Mouse (Mus musculus): ENCODE data around the gene BC029722.

Gene BC029722

GRCm38 (mm10) chr2:155818596-155819391 lies 432 bp downstream of the BC029722 start:
- DNase-seq (ENCODE audit: inconsistent ontology term): peak; percentile 97

DNA sequence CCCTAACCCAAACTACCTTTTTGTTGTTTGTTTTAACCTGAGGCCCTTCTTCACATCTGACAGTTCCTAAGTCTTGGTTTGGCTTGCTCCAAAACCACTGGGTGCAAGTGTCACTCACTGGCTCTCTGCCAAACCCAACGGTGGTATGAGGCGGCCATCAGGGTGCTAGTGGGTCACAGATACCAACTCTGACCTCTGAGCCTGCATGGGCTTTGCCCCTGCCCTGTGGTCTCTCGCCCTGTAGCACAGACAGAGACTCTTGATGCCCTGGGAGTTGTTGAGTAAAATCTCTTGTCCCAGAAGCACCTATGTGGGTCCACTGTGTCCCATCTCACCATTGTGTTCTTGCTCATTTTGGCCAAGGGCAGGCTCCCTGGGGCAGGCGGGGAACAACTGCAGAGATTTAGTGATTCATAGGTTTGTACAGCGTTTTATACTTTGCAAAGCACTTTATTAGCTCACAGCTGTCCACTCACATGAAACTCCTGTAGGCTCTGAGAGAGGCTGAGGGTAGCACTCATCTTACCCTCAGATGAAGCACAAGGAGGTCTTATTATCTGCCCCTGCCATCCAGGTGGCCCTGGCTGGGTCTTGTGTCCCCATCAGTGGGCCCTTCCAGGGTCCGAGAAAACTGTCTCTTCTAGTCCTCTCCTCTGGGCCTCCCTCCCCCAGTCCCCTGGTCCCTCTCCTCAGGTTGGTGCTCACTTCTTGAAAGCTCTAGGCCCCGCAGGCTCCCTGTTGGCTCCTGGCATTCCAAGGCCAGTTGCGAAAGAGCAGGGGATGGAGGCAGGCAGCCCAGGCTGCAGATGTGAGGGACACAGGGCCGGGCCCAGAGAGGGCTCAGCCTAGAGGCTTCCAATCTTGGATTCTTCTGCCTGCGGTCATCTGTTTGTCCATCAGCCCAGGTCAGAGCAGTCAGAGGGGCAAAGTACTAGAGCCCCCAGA lies 1.7 kb downstream of the BC029722 start:
- DNase-seq (ENCODE audit: inconsistent ontology term): peak; percentile 42

DNA sequence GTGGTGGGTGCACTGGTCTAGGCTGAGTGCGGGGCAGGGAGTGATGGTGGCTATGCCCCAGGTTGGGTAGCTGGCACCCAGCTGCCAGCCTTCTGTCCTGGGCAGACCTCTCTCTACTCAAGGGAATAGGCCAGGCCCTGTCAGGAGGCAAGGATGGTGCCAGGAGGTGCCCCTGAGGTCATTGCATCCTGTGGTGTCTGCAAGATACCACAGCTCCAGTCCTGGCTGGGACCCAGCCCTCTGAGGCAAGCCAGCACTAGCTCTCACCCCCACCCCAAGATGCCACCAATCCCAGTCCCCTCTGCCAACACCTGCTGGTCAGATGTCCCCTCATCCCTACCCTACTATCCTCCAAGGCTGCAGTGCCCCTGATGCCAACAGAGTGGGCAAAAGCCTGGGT lies 3.0 kb downstream of the BC029722 start:
- no peak for DNase-seq (ENCODE audit: inconsistent ontology term)

GRCm38 (mm10) chr2:155814829-155815228 lies 4.4 kb downstream of the BC029722 start:
- no peak for DNase-seq (ENCODE audit: inconsistent ontology term)

DNA sequence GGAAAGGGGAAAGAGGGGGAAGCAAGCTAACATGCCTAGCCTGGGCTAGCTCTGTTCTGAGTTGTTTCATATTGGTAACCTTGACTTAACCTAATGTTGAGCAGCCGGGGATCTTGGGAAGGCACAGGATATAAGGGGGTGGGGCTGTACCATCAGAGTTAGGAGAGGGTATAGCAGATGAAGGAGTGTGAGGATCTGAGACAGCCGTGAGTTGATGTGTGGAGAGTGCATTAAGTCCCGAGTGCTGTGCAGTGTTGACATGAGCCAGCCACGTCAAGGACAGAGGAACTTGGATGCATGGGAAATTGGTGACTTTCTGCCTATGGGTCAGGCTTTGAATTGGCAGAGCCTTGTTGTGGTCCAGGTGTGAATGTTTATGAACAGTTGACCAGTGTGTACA lies 6.6 kb downstream of the BC029722 start:
- DNase-seq (ENCODE audit: inconsistent ontology term): no peak

DNA sequence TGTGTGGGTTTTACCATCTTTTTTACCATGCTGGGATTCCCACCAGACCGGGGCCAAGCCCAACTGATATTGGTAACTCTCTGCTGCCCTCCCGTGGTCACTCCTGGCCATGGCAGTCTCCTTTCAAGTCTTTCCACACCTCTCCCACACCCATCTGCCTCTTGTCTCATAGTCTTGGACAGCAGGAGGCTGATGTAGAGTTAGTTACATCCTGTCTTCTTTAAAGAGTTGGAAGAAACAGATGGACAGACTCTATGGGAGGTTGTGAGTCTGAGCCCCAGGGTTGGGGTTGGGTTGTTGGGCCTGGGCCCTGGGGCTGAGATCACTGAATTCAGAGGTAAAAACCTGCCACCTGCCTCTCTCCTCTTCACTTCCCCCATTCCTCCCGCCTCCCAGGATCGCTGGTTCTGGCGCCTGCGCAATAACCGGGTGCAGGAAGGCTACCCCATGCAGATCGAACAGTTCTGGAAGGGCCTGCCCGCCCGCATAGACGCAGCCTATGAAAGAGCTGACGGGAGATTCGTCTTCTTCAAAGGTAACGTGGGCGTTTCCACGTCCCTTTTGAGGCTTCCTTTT lies 7.3 kb downstream of the BC029722 start:
- DNase-seq (ENCODE audit: inconsistent ontology term): peak; percentile 51

DNA sequence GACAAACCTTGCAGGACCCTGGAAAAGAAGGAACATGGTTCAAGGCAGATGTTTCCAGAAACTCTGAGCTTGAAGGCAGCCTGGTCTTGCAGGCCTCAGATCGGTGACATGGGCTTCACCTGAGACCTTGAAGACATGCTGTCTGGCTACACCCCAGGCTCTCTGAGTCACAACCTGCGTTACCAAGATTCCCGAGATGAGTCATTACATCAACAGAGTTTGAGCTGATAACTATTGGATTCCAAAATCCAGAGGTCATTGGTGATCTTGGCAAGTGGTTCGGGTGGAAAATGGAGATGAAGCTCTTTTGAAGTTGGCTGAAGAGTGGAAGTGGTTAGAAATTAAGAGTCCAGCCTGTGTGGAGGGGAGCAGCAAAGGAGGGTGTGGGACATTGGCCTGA lies 9.6 kb downstream of the BC029722 start:
- DNase-seq (ENCODE audit: inconsistent ontology term): peak; percentile 59

- DNase-seq (ENCODE audit: inconsistent ontology term): no peak
These were observed 11.8 kb downstream of the BC029722 start for GRCm38 (mm10) chr2:155807408-155807807.

- peak; percentile 84 for DNase-seq (ENCODE audit: inconsistent ontology term)
These were observed 12.7 kb downstream of the BC029722 start for GRCm38 (mm10) chr2:155806548-155806947.

DNA sequence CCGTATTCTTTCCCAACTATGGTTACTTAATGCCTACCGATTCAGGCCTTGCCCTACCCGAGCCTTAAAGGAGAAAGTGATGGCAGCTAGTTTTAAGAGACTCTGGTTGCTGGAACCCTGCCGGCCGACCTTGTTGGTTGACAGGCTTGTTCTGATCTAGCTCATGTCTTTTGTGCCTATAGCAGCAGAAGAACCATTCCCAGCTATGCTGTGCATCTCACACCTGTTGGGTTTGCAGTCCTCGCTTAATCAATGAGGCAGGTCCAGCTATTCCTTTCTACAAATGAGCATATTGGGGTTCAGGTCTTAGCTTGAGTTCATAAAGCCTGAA lies 13.3 kb downstream of the BC029722 start:
- no peak for DNase-seq (ENCODE audit: inconsistent ontology term)

DNA sequence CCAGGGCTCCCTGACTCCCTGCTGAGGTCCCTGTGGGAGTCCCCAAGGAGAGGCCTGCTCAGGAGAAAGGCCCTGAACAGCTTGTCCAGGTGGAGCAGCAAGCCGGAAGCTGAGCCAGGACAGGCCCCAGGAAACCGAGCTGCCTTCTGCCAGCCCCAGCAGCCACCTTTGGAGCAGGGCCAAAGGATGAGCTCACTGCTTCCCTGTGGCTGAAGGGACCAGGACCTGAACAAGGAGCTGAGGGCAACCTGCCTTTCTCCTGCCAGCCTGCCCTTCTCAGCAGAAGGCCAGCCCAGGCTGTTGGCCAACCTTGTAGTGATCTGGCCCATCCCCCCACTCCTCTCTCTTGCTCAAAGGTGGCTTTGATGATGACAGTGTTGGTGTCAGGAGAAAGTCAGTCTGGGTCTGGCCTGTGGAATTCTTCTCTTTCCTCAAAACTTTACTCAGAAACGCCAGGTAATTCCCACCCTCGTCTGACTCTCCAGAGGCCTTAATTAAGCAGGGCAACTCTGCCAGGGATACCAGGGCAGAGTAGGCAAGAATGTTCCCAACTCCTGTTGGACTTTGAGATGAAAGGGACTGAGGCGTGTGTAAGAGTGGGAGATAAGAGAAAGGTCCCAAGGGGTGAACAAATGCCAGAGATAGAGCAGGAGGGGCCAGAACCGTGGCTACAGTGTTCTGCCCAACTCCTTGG lies 13.8 kb downstream of the BC029722 start:
- peak; percentile 68 for DNase-seq (ENCODE audit: inconsistent ontology term)

DNA sequence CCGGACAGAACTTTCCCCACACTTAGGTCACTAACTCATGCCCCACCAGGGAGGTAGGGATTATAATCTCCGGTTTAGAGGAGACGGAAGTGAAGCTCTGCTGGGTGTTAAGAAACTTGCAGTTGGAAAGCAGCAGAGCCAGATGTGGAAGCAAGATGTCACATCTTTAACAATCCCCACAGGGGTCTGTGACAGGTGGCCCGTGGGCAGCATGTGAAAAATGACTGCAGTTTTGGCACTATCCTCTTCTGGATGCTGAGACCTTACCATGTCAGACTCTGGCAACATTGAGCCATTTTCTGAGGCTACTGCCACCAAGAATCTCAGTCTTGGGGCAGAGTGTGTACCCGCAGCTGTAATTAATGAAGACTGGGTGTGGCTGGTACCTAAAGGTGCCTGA lies 15.2 kb downstream of the BC029722 start:
- DNase-seq (ENCODE audit: inconsistent ontology term): no peak

DNA sequence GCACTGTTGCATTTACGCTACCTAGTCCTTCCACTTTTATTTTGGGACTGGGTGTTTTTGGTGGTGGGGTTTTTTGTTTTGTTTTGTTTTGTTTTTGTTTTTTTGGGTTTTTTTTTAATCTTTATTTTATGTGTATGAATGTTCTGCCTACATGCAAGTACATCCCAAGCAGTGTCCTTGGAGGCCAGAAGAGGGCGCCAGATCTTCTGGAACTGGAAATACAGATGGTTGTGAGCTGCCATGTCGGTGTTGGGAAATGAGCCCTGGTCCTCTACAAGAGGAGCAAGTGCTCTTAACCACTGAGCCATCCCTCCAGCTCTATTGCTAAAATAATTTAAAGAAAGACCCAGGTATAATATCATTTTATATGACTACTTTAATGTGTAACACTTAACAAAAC lies 16.5 kb downstream of the BC029722 start:
- no peak for DNase-seq (ENCODE audit: inconsistent ontology term)

- no peak for DNase-seq (ENCODE audit: inconsistent ontology term)
These were observed 20.6 kb downstream of the BC029722 start for GRCm38 (mm10) chr2:155798613-155799012.

DNA sequence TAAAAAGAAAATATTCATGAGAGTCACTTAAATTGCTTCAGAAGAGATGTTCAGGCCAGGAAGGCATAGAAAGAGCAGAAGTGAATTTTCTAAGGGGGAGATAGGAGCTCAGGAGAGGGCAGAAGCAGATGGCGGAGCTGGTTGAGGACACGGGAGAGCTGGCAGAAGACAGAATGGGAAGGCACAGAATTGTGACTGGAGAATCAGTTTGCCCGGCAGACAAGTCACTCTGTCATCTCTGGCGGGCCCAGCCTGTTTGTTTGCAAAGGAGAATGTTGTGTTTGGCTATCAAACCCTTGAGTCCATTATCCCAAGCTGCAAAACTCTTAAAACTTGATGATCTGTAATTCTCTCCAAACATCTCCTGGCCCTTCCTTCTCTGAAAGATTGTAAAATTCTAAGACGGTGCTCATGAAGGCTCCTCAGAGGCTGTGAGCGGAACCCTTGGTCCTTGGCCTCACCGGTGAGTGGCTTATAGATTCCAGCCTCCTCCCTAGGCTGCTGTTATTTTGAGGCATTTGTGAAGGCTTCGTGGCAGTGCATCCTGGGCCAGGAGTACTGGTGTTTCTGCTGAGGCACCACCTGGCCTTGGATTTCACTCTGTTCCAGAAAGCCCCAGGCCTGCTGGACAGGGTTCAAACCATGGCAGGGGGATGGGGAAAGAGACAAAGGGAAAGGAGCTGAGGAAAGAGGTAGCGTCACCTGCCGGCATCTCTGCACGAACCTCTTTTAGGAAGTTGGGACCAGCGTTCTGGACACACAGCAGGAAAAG lies 24.4 kb downstream of the BC029722 start:
- no peak for DNase-seq (ENCODE audit: inconsistent ontology term)

- no peak for DNase-seq (ENCODE audit: inconsistent ontology term)
These were observed 26.3 kb downstream of the BC029722 start for GRCm38 (mm10) chr2:155792899-155793298.

- DNase-seq (ENCODE audit: inconsistent ontology term): no peak
These were observed 31.0 kb downstream of the BC029722 start for GRCm38 (mm10) chr2:155787949-155788931.

DNA sequence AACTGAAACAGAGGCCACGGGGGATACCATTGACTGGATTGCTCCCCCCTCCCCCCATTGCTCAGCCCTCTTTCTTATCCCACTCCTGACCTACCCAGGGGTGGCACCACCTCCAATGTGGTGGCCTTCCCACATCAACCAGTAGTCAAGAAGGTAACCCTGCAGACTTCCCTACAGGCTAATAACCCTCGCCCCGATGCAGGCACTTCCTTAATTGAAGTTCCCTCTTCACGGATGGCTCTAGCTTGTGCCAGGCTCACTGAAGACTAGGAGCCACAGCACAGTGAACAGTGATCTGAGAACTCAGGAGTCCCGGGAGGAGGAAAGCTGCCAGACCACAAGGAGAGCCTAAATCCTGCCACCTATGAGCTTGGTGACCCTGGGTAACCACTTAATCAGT lies 32.3 kb downstream of the BC029722 start:
- no peak for DNase-seq (ENCODE audit: inconsistent ontology term)

DNA sequence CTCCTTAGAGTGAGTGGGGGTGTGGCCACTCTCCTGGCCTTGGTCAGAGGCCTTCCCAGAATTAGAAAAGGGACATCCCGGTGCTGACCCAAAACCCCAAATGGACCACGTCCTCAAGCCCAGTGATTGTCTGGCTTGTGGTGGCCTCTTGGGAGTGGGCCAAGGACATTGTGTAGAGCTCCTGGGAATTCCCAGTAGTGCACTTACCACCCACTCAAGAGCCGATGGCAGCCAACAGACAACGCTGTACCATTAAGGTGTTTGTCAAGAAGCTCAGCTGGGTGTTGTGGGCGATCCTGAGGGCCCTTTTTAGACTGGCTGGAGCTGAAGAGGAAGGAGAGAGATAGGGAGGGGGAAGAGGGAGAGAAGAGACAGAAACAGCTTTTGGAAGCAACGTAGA lies 34.7 kb downstream of the BC029722 start:
- no peak for DNase-seq (ENCODE audit: inconsistent ontology term)

DNA sequence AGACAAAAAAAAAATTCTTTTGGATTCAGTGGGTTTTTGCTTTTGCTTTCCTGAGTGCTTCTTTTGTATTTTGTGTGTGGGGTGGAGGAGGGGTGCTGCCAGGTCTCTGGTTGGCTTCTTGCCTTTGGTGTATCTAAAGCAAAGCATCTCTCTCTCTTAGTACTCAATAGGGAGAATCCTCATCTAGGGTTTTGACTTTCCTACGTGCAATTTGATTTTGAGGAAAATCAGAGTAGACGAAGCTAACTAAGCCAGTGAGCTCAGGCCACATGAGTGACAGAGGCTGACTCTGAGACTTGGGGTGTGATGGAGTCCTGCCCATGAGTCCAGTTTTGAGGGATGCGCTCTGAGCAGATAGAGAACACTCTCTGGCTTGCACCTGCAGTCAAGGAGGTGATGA lies 39.7 kb downstream of the BC029722 start:
- DNase-seq (ENCODE audit: inconsistent ontology term): no peak
